Mouse (Mus musculus) olfactory bulb, adult 2 months (tissue): ENCODE measurements around the gene Nit2.

Source experiments
- CTCF ChIP-seq: fragments of 200-500 bp; IDR thresholded peaks from 2 replicates; pipeline ENCODE4 v1.5.1; 2012; ENCODE audit warnings: low read depth, mild to moderate bottlenecking, low read length, moderate library complexity; ENCODE audit not compliant: insufficient read depth
- POLR2A ChIP-seq: fragments of 200-500 bp; IDR thresholded peaks from 2 replicates; pipeline ENCODE4 v1.6.1; 2012; ENCODE audit warnings: mild to moderate bottlenecking, low read depth, low read length, moderate library complexity; ENCODE audit not compliant: insufficient read depth

DNA sequence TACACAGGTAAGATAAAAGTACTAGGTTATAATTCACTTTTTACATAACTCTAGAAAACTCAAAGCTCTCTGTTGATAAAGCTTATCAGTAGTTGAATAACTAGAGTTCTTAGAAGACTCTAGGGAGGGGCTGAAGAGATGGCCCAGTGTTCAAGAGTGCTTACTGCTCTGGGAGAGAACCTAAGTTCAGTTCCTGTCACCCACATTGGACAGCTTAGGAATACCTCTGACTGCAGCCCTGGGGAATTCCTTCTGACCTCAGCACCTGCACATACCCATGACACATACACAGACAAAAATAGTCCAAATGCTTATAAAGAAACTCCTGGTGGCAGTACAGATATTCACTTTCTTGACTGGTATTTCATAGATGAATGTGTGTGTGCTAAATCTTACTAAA lies 11.2 kb downstream of the Nit2 start:
- TF ChIP-seq CTCF: no peak
- no peak for TF ChIP-seq POLR2A
